Mouse (Mus musculus): ENCODE measurements at regions not wholly inside any gene's neighbourhood (a gene's known extent, or its start where the extent isn't known, plus 50 kb on each side); places are given as distances from the start of the nearest gene placed in this dataset.

- no peak for DNase-seq
These were observed 149.5 kb downstream of the Ackr3 start for GRCm38 (mm10) chr1:90353325-90353724.

GRCm38 (mm10) chr1:90356567-90356966 lies 152.8 kb downstream of the Ackr3 start:
- no peak for DNase-seq

GRCm38 (mm10) chr1:90357391-90357790 lies 153.6 kb downstream of the Ackr3 start:
- no peak for DNase-seq

- DNase-seq: no peak
These were observed 155.2 kb downstream of the Ackr3 start for GRCm38 (mm10) chr1:90358971-90359370.

GRCm38 (mm10) chr1:90360065-90360464 lies 156.3 kb downstream of the Ackr3 start:
- no peak for DNase-seq

- DNase-seq: no peak
These were observed 160.7 kb downstream of the Ackr3 start for GRCm38 (mm10) chr1:90364444-90364843.

GRCm38 (mm10) chr1:90368581-90368980 lies 164.8 kb downstream of the Ackr3 start:
- DNase-seq: no peak

- DNase-seq: peak; percentile 2
These were observed 165.5 kb downstream of the Ackr3 start for GRCm38 (mm10) chr1:90369287-90369686.

GRCm38 (mm10) chr1:90370766-90371165 lies 167.0 kb downstream of the Ackr3 start:
- no peak for DNase-seq

- DNase-seq: no peak
These were observed 169.2 kb downstream of the Ackr3 start for GRCm38 (mm10) chr1:90373001-90373400.

GRCm38 (mm10) chr1:90374517-90374916 lies 170.7 kb downstream of the Ackr3 start:
- DNase-seq: no peak

GRCm38 (mm10) chr1:90380034-90380705 lies 176.4 kb downstream of the Ackr3 start:
- no peak for DNase-seq

GRCm38 (mm10) chr1:90382941-90383470 lies 179.2 kb downstream of the Ackr3 start:
- no peak for DNase-seq

- DNase-seq: no peak
These were observed 181.2 kb downstream of the Ackr3 start for GRCm38 (mm10) chr1:90385024-90385423.

- DNase-seq: no peak
These were observed 183.0 kb downstream of the Ackr3 start for GRCm38 (mm10) chr1:90386792-90387191.

GRCm38 (mm10) chr1:90390422-90390821 lies 186.6 kb downstream of the Ackr3 start:
- no peak for DNase-seq

- DNase-seq: no peak
These were observed 190.1 kb downstream of the Ackr3 start for GRCm38 (mm10) chr1:90393861-90394260.

- no peak for DNase-seq
These were observed 191.7 kb downstream of the Ackr3 start for GRCm38 (mm10) chr1:90395331-90396016.

- no peak for DNase-seq
These were observed 192.9 kb downstream of the Ackr3 start for GRCm38 (mm10) chr1:90396660-90397059.

GRCm38 (mm10) chr1:90397355-90397754 lies 193.6 kb downstream of the Ackr3 start:
- no peak for DNase-seq

GRCm38 (mm10) chr1:90398396-90398975 lies 194.7 kb downstream of the Ackr3 start:
- DNase-seq: no peak

GRCm38 (mm10) chr1:90403057-90403456 lies 199.3 kb downstream of the Ackr3 start:
- no peak for DNase-seq

- no peak for DNase-seq
These were observed 197.9 kb upstream of the Cops8 start for GRCm38 (mm10) chr1:90404717-90405487.

All from thymus, postnatal 25 days (tissue).